Mouse (Mus musculus) duodenum, adult 2 months (tissue): ENCODE measurements around the gene Hnrnpa0. TPM values are rescaled to one million over a fixed set of nuclear protein-coding genes. Genes with fewer than 3 reads are reported as not detected.

ENCODE experiments used
- polyA plus RNA-seq: library from polyadenylated mRNA; depleted of rRNA; stranded (reverse); fragments of >200 nt; gene quantifications from 2 replicates; pipeline ENCODE4 v1.2.3, GENCODE M21; 2012; ENCODE audit warnings: low replicate concordance; rRNA removed

Gene Hnrnpa0
- 41.9 and 87.0 TPM in 2 replicates for polyA plus RNA-seq

DNA sequence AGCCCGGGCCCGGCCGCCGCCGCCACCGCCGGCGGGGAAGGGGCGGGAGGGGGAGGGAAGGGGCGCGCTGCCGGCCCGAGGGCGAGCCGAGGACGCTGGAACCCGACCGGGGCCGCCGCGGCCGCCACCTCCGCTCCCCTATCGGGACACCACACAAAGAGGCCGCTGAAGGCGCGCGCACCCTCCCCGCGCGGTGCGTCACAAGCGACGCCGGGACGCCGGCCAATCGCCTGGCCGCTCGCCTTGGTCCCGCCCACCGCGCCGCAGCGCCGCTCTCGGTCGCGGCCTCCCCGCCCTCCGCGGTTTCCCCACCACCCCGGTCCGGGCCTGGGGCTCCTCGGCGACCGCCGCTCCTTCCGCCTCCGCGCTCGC is at the start of gene Hnrnpa0:
TSS of gene Hnrnpa0 (minus strand) at position 161 of the 372 bp plus-strand sequence.

DNA sequence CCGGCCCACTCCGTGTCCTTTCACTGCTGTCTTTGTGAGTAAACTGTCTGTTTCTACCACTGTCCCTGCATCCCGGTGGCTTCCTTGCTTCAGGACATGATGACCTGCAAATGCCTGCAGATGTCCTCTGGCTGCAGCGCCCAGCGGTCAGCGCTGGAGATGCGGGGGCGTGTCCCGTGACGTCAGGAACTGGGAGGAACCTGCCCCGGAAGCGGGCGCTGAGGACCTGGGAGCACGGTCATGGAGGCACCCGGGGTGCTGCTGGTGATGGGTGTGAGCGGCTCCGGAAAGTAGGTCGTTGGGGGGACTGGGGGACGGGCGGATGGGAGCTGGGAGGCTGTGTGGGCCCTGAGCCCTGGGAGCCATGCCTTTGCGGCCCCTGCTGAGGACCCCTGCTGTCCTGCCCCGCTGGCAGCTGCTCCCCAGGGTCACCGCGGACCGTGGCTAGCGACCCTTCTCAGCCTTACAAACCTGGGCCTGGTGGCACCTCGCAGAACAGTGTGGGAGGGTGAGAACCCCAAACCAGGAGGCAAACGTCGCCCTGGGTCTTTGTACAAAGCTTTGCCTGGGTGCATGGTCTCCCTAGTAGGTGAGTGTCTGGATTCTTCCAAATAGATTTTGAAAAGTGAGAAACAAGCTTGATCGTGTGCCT is 29.2 kb upstream of the Hnrnpa0 start, which contains the start of gene Idnk:
TSS of gene Idnk (plus strand) at position 203 of the 652 bp plus-strand sequence.

DNA sequence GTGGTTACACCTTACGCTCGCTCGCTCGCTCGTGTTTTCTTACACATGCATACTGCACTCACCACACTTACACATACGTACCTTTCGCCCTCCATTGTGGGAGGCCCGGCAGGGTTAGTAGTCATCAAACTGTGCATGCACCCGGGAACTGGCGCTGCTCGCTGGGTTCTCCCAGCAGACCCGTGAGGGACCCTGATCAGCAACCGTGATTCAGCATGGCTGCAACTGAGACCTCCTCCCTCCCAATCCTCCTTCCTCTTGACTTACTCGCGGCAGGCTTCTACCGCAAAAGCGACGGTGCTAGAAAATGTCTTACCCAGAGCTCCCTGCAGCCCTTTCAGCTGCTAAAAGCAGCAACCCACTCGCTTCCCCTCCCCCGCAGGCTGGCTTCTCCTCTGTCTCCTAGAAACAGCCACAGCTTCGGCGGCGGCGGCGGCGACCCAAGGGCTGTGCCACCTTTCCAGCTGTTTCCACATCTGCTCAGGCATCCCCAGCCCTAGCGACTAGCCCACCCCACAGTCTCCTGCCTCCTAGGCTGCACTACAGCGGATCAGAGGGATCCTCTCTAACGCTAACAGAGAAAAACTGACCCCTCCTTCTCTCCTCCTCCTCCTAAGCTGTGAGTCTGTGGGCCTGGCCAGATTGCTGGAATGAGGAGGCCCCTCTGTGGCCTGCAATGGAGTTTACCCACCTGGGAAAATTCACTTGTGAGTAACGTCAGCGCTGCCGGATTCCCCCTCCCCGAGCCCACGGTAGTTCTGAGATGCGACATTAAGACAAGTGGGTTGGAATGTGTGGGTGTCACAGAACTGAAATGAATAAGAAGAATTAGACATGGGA is 15.1 kb downstream of the Hnrnpa0 start, which contains the start of gene Klhl3:
TSS of gene Klhl3 (minus strand) at position 532 of the 840 bp plus-strand sequence.

Other genes with a start within 250 kb of the Hnrnpa0 start
- 0.20 TPM in 1 of 2 replicates, not detected in the other for gene Spock1, start 220.2 kb downstream of the Hnrnpa0 start, polyA plus RNA-seq
- gene Klhl3, start 15.0 kb downstream of the Hnrnpa0 start, polyA plus RNA-seq, result 0.19 and 0.32 TPM in 2 replicates
- 11.0 and 16.3 TPM in 2 replicates for gene Idnk, start 29.1 kb upstream of the Hnrnpa0 start, polyA plus RNA-seq
- gene Ubqln1, start 87.1 kb upstream of the Hnrnpa0 start, polyA plus RNA-seq, result 98.3 and 106 TPM in 2 replicates
- gene Gkap1, start 147.1 kb upstream of the Hnrnpa0 start, polyA plus RNA-seq, result 1.4 and 1.6 TPM in 2 replicates
- gene Kif27, start 230.6 kb upstream of the Hnrnpa0 start, polyA plus RNA-seq, result 0.24 TPM in 1 of 2 replicates, not detected in the other